Mouse (Mus musculus) liver, postnatal 0 days (tissue): ENCODE measurements around the gene Pard3. TPM values are rescaled to one million over a fixed set of nuclear protein-coding genes. Genes with fewer than 3 reads are reported as not detected.
A peak's percentile ranks its signal among the peaks of the same experiment; 100 is the strongest.

ENCODE experiments used
- ATAC-seq: fragments of 200-750 bp; cut with Nextera tagmentation; 2 replicates; pipeline ENCODE4 v1.8.0; 2017; ENCODE audit warnings: mild to moderate bottlenecking, moderate library complexity
- DNase-seq: peaks from one replicate; pipeline ENCODE4 v3.0.0-alpha.2; 2016
- H3K27ac ChIP-seq: fragments of 300-500 bp; sonication (generic); 2 replicates; pipeline ENCODE4 v1.5.1; 2014; ENCODE audit warnings: antibody characterized with exemption, moderate library complexity, mild to moderate bottlenecking, low read depth
- H3K27me3 ChIP-seq: fragments of 300-500 bp; sonication (generic); 2 replicates; pipeline ENCODE4 v1.6.1; 2014; ENCODE audit warnings: low read length, control low read depth, mixed read lengths; ENCODE audit not compliant: insufficient read depth
- H3K36me3 ChIP-seq: fragments of 300-500 bp; sonication (generic); replicated peaks from 2 replicates; pipeline ENCODE4 v1.6.1; 2014; ENCODE audit warnings: mild to moderate bottlenecking, control low read depth, low read length, moderate library complexity, mixed read lengths; ENCODE audit not compliant: insufficient read depth
- H3K4me1 ChIP-seq: fragments of 300-500 bp; sonication (generic); 2 replicates; pipeline ENCODE4 v1.6.1; 2014; ENCODE audit warnings: antibody characterized with exemption, mild to moderate bottlenecking, control low read depth; ENCODE audit not compliant: insufficient read depth
- H3K4me2 ChIP-seq: fragments of 300-500 bp; sonication (generic); 2 replicates; pipeline ENCODE4 v1.6.1; 2014; ENCODE audit warnings: low read depth, mild to moderate bottlenecking, low read length, moderate library complexity, mixed read lengths
- H3K4me3 ChIP-seq: fragments of 300-500 bp; sonication (generic); 2 replicates; pipeline ENCODE4 v1.5.1; 2014; ENCODE audit warnings: low read depth, low read length
- H3K9ac ChIP-seq: fragments of 300-500 bp; sonication (generic); replicated peaks from 2 replicates; pipeline ENCODE4 v1.6.1; 2014; ENCODE audit warnings: mild to moderate bottlenecking, moderate library complexity
- H3K9me3 ChIP-seq: fragments of 300-500 bp; sonication (generic); 2 replicates; pipeline ENCODE4 v1.6.1; 2016; ENCODE audit warnings: mild to moderate bottlenecking, control low read depth, low read length, mixed read lengths
- CTCF ChIP-seq: sonication (generic); IDR thresholded peaks from 2 replicates; pipeline ENCODE4 v1.5.1; 2016; ENCODE audit warnings: antibody characterized with exemption, low read depth
- EP300 ChIP-seq: IDR thresholded peaks from 2 replicates; pipeline ENCODE4 v1.6.1; 2016; ENCODE audit warnings: antibody characterized with exemption, low read depth, mild to moderate bottlenecking
- WGBS: fragments of 180-500 bp; shearing (Covaris S2); extraction: QIAGEN DNeasy Blood & Tissue Kit; methylation state at CpG from one replicate; pipeline ENCODE4 v1.1.7; 2014; ENCODE audit not compliant: insufficient replicate concordance; 5-methylcytosine and 5-hydroxymethylcytosine counted together
- polyA plus RNA-seq: library from polyadenylated mRNA; unstranded; fragments of >200 nt; fragmentation: Nextera tagmentation; extraction: Ambion mirVana; gene quantifications from 2 replicates; pipeline ENCODE4 v1.2.1, GENCODE M21; 2015

The Pard3 gene
- polyA plus RNA-seq, 1 experiment from 2014 or later: 10.2 TPM

GRCm38 (mm10) chr8:127088372-127088771 lies 24.7 kb downstream of the Pard3 start:
- Histone ChIP-seq H3K4me2 (peak overlapping the region; percentile 13; the same call in 1 of the 2 replicates), H3K4me3 (no peak overlapping the region), H3K27ac (peak overlapping the region; percentile 55), H3K4me1 (peaks cover 27% of the 10 kb centered on the region), H3K27me3 (no peaks in the 10 kb centered on the region), H3K9me3 (no peaks in the 10 kb centered on the region), H3K9ac (no peak overlapping the region), H3K36me3 (no peaks in the 10 kb centered on the region)
- DNase-seq (no peak), ATAC-seq (0 out of 2 replicates have a peak, but pooled peaks have one; percentile 28)
- 13% methylated on average over 9 of the region's 9 CpGs for WGBS
- TF ChIP-seq EP300 (no peak), CTCF (no peak)

- no peaks in the 10 kb centered on the region for H3K27me3 ChIP-seq
- H3K4me1 ChIP-seq: peaks cover 26% of the 10 kb centered on the region
- no peak for ATAC-seq
- DNase-seq: no peak
- H3K4me2 ChIP-seq: no peak overlapping the region
- H3K27ac ChIP-seq: peak overlapping the region; percentile 55
- H3K4me3 ChIP-seq: no peak overlapping the region
- no peaks in the 10 kb centered on the region for H3K36me3 ChIP-seq
- H3K9ac ChIP-seq: no peak overlapping the region
- H3K9me3 ChIP-seq: no peaks in the 10 kb centered on the region
- TF ChIP-seq EP300 (no peak), CTCF (no peak)
- 25% methylated on average over 8 of the region's 8 CpGs for WGBS
Measured at GRCm38 (mm10) chr8:127089021-127089420, 25.3 kb downstream of the Pard3 start.

GRCm38 (mm10) chr8:127090435-127090834 lies 26.7 kb downstream of the Pard3 start:
- Histone ChIP-seq H3K27me3 (no peaks in the 10 kb centered on the region), H3K36me3 (no peaks in the 10 kb centered on the region), H3K4me2 (no peak overlapping the region), H3K4me3 (no peak overlapping the region), H3K9me3 (no peaks in the 10 kb centered on the region), H3K9ac (no peak overlapping the region), H3K4me1 (peaks cover 19% of the 10 kb centered on the region), H3K27ac (no peak overlapping the region)
- ATAC-seq (peak; percentile 77), DNase-seq (no peak)
- WGBS: 57% methylated on average over 4 of the region's 4 CpGs
- TF ChIP-seq EP300: no peak
- TF ChIP-seq CTCF: no peak

- Histone ChIP-seq H3K9me3 (no peaks in the 10 kb centered on the region), H3K36me3 (no peaks in the 10 kb centered on the region), H3K9ac (no peak overlapping the region), H3K4me3 (no peak overlapping the region), H3K27me3 (no peaks in the 10 kb centered on the region), H3K4me2 (no peak overlapping the region), H3K27ac (0 out of 2 replicates have a peak overlapping the region, but pooled peaks have one; percentile 16), H3K4me1 (peaks cover 15% of the 10 kb centered on the region)
- WGBS: 85% methylated on average over 3 of the region's 3 CpGs
- TF ChIP-seq CTCF: no peak
- TF ChIP-seq EP300: no peak
- ATAC-seq (no peak), DNase-seq (no peak)
Measured at GRCm38 (mm10) chr8:127091936-127092335, 28.2 kb downstream of the Pard3 start.

GRCm38 (mm10) chr8:127092383-127093112 lies 28.9 kb downstream of the Pard3 start:
- Histone ChIP-seq H3K4me3 (no peak overlapping the region), H3K36me3 (no peaks in the 10 kb centered on the region), H3K27ac (no peak overlapping the region), H3K9me3 (no peaks in the 10 kb centered on the region), H3K27me3 (no peaks in the 10 kb centered on the region), H3K4me2 (no peak overlapping the region), H3K4me1 (peaks cover 15% of the 10 kb centered on the region; the same call in 1 of the 2 replicates), H3K9ac (no peak overlapping the region)
- 39% methylated on average over 10 of the region's 10 CpGs for WGBS
- DNase-seq (no peak), ATAC-seq (no peak)
- TF ChIP-seq EP300: no peak
- TF ChIP-seq CTCF: no peak

- H3K27ac ChIP-seq: no peak overlapping the region
- no peak for TF ChIP-seq CTCF
- TF ChIP-seq EP300: no peak
- no peak for DNase-seq
- WGBS: 38% methylated on average over 3 of the region's 3 CpGs
- no peaks in the 10 kb centered on the region for H3K27me3 ChIP-seq
- no peak overlapping the region for H3K4me3 ChIP-seq
- H3K36me3 ChIP-seq: no peaks in the 10 kb centered on the region
- no peak for ATAC-seq
- H3K9ac ChIP-seq: no peak overlapping the region
- H3K4me2 ChIP-seq: no peak overlapping the region
- H3K4me1 ChIP-seq: peaks cover 12% of the 10 kb centered on the region; the same call in 1 of the 2 replicates
- H3K9me3 ChIP-seq: no peaks in the 10 kb centered on the region
Measured at GRCm38 (mm10) chr8:127093113-127093426, 29.4 kb downstream of the Pard3 start.
